Mouse (Mus musculus): ENCODE data around the gene Cracr2b.

GRCm38 (mm10) chr7:141457236-141457635 is 3.7 kb upstream of the Cracr2b start:
- no peak for TF ChIP-seq RCOR1 (conservative IDR thresholded peaks at IDR 0.05; ENCODE audit: low read depth, low read length)
- no peak for TF ChIP-seq EP300 (IDR thresholded peaks at IDR 0.05; ENCODE audit: low read length)
- TF ChIP-seq IRF4 (IDR thresholded peaks at IDR 0.05; ENCODE audit: low read depth, low read length), result no peak
- TF ChIP-seq ETS1 (conservative IDR thresholded peaks at IDR 0.05; ENCODE audit: low read depth, low read length), result no peak
- no peak for TF ChIP-seq POLR2A (IDR thresholded peaks at IDR 0.05; ENCODE audit: low read depth, low read length)
- TF ChIP-seq MAZ (IDR thresholded peaks at IDR 0.05; ENCODE audit: low read depth, low read length), result no peak
